Mouse (Mus musculus): ENCODE results near the gene Luzp4. TPM values are rescaled to one million over a fixed set of nuclear protein-coding genes. Genes with fewer than 3 reads are reported as not detected.
"Not testable (repeated sequence)": the region's sequence is repeated elsewhere in the genome, so short reads cannot be mapped to it uniquely, and the experiment has no call there.

Gene Luzp4
- total RNA-seq (2018; cell fraction: chromatin; rRNA removed), result not detected
- not detected for total RNA-seq (2018; cell fraction: cytosol; rRNA removed)
- not detected for total RNA-seq (2018; cell fraction: nucleus; rRNA removed)
- polyA plus RNA-seq (2018), result not detected in 3 replicates

GRCm38 (mm10) chrX:148857340-148857739, at the start of gene Luzp4:
Luzp4 (plus strand) TSS chrX:148857640.
- H3K27ac ChIP-seq; H3K79me2 ChIP-seq (ENCODE audit: inconsistent target); H3K36me3 ChIP-seq (ENCODE audit: inconsistent target); H3K4me3 ChIP-seq (ENCODE audit: inconsistent target): not testable (repeated sequence)
- WGBS (ENCODE audit: missing documents), result 92% methylated on average over 2 of the region's 6 CpGs

GRCm38 (mm10) chrX:148841801-148842200, 15.6 kb upstream of the Luzp4 start:
- H3K79me2 ChIP-seq (ENCODE audit: inconsistent target); H3K4me3 ChIP-seq (ENCODE audit: inconsistent target); H3K27ac ChIP-seq; H3K36me3 ChIP-seq (ENCODE audit: inconsistent target): not testable (repeated sequence)
- 75% methylated on average over 1 of the region's 4 CpGs for WGBS (ENCODE audit: missing documents)

Other genes with a start within 250 kb of the Luzp4 start
- not detected in 3 replicates for gene Gm8334, start 242.5 kb upstream of the Luzp4 start, polyA plus RNA-seq (2018)
- not detected in 3 replicates for gene Gm15127, start 194.0 kb upstream of the Luzp4 start, polyA plus RNA-seq (2018)
- not detected in 3 replicates for gene Ott, start 216.6 kb downstream of the Luzp4 start, polyA plus RNA-seq (2018)